Mouse (Mus musculus) c-Kit-positive CD71-positive TER-119-positive erythroid progenitor cells, embryonic 14.5 days (primary cell): Measurements from ENCODE around the gene Chst8.
A peak's percentile ranks its signal among the peaks of the same experiment; 100 is the strongest.

Source experiments
- DNase-seq: peaks from one replicate; pipeline ENCODE4 v3.0.0-alpha.2; 2013; ENCODE audit warnings: low spot score

The Chst8 gene

DNA sequence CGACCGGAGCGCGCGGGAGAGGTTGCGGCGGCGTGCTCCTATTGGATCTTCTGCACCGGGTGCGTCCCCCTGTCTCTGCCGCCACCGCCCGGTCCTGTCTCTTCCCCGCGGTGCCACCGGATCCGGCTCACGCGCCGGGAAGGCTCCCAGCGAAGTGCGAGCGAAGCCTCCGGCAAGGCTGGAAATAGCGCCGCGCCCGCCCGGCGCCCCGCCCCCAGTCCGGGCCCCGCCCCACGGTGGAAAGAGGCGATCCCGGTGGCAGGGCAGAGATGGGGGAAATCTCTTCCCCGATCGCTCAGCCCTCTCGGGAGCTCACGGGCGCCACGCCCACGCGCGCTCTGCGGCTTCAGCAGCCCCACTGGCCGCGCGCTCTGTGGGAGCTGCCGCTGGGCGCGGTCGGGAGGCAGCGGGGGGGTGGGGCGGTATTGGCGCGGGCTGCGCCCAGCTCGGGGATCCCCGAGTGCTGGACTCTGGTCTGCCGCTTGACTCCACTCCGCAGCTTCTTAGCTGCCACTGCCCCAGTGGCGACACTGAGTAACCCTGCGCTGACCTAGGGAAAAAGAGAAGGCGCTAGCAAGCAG is at the start of gene Chst8:
Gene Chst8 (minus strand): TSS at position 181 of the 581 bp plus-strand sequence.
- DNase-seq: no peak

GRCm38 (mm10) chr7:34858291-34858690 is 45.8 kb upstream of the Chst8 start:
- DNase-seq: no peak

- DNase-seq: no peak
Measured at GRCm38 (mm10) chr7:34854781-34855352, 42.4 kb upstream of the Chst8 start.

GRCm38 (mm10) chr7:34853393-34853792 is 40.9 kb upstream of the Chst8 start:
- no peak for DNase-seq

GRCm38 (mm10) chr7:34849660-34850059 is 37.1 kb upstream of the Chst8 start:
- DNase-seq: peak; percentile 18

DNA sequence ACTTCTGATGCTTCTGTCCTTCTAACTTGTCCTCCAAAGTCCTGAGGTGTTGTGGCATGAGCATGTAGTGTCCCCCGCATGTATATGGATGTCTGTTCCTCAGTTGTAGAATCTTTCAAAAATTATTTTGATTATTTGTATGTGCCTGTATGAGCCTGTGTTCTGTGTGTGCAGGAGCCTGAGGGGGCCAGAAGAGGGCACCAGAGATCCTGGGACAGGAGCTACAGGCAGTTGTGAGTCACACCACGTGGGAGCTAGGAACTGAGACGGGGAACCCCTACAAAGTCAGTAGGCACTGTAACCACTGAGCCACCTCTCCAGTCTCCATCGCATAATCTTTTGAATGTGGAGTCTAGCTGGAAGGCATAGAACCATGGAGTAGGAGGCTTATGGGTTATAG is 36.3 kb upstream of the Chst8 start:
- DNase-seq: no peak

DNA sequence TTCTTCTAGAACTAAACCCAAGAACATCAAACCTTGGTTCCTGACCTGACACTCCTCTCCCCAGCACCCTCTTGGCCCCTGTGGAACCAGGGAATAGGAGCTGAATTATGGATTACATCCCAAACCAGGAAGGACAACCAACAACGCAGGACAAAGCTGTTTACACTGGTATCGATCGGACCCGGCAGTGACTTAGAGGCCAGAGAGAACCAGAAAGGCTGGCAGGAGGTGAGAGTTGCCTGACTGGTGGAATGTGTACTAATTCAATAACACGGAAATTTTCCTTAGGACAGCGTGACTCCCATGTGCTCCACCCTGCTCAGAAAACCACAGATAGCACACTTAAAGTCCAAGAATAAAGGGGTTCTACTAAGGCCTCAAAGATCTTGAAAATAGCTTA is 35.4 kb upstream of the Chst8 start:
- no peak for DNase-seq

GRCm38 (mm10) chr7:34847410-34847809 is 34.9 kb upstream of the Chst8 start:
- DNase-seq: no peak

- no peak for DNase-seq
Measured at GRCm38 (mm10) chr7:34838749-34839148, 26.2 kb upstream of the Chst8 start.

- no peak for DNase-seq
Measured at GRCm38 (mm10) chr7:34838231-34838630, 25.7 kb upstream of the Chst8 start.

DNA sequence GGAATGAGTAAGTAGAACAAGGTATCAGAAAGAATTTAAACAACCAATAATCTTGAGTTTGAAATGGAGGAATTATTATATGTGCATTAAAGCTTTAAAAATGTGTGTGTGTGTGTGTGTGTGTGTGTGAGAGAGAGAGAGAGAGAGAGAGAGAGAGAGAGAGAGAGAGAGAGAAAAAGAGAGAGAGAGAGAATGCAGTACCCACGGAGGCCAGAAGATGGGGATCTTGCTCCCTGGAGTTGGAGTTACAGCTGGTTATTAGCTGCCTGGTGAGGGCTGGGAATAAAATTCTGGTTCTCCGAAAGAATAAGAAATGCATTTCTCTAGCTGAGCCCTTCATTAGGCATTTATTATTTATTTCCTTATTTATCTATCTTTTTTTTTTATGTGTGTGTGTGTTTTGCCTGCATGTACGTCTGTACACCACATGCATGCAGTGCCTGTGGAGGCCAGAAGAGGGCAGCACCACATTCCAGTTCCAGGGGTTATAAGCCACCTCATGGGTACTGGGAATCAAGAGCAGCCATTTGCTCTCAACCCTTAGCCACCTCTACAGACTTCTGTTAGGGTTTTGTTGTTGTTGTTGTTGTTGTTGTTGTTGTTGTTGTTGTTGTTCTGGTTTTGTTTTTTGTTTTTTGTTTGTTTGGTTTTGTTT is 13.9 kb upstream of the Chst8 start:
- peak; percentile 25 for DNase-seq

- DNase-seq: no peak
Measured at GRCm38 (mm10) chr7:34821587-34821986, 9.1 kb upstream of the Chst8 start.

- no peak for DNase-seq
Measured at GRCm38 (mm10) chr7:34820554-34820953, 8.0 kb upstream of the Chst8 start.

DNA sequence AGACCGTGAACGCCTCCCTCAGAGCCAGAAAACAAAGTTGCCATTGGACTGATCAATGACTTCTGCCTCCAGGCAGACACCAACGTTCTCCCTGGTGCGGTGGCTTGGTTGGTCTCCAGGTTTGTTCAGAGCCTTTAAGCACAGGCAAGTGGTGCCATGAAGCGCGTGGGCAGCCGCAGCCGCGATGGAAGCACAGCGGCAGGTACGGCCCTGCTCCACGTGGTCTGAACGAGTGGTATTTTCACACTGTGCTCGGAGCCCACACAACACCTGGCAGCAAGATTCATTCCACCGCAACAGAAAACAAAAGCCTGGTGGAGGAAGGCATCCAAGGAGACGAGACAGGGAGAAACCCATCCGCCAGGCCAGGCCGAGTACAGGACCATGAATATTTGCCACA is 7.3 kb upstream of the Chst8 start:
- DNase-seq: no peak

- DNase-seq: no peak
Measured at GRCm38 (mm10) chr7:34818660-34819059, 6.1 kb upstream of the Chst8 start.

DNA sequence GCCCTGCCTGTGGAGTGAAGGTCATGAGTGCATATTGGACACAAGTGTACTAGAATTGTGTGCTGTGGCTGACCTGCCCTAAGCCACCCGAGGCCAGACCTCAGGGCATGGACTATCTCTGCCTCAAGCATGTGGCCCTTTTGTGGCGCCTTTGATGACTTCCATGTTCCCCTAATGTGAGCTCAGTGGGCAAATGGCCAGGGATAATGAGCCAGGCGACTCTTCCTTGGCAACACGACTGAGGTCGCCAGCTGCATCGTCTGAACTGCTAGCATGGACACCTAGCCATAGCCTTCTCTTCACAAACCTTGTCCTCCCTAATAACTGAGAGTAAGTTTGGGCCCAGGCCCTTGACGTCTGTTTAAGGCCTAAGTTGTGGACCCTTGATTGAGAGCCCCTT is 4.5 kb upstream of the Chst8 start:
- DNase-seq: no peak

DNA sequence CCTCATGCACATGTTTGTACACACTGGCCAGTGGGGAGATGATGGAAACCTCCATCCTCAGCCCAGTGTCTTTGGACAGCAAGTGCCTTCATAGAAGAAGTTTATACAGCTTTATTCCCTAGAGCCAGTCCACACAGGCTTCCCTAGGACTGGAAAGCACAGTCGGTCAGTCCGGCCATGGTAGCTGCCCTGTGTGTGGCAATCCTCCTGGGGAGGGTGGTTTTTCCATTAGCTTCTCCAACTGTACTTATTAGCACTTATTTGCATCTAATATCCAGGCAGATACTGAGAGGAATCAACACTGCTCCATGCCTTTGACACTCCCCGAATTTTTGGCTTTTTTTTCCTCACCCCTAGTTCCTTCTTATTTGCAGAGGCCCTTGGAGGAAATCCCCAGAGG is 2.3 kb upstream of the Chst8 start:
- DNase-seq: no peak

- no peak for DNase-seq
Measured at GRCm38 (mm10) chr7:34811531-34812526, 682 bp downstream of the Chst8 start.

DNA sequence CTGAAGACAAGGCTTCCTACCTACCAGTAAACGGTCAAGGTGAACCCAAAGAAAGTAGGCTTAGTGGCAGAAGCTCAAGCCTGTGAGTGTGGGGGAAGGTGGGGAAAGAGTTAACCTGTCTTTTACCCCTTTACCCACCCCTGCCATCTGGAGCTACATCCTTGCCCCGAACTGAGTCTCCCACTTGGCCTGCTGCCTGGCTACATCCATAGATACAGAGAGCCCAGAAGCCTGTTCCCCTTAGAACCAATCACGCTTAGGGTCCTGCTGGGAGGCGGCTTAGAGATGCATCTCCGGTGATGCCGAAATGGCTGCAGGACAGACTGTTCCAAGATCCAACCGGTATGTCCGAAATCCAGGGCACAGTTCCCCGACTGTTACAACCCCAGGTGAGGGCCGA is 1.5 kb downstream of the Chst8 start:
- no peak for DNase-seq

DNA sequence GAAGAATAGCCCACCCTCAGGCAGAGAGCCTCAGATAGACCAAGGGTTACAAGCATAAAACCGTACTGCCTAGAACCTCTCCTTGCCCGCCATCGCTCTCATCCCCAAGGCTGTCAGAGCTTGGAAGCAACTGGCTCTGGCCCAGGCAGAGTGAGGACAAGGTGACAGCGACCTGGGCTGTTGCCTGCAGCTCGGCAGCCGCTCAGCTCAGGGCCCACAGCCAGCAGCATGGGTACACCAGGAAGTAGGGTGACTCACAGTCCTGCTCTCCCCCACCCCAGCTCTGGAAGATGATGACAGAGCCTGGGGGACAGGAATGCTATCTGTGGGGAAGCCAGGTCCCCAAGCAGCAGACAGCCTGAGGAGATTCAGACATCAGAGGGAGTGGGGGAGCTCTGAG is 6.2 kb downstream of the Chst8 start:
- DNase-seq: no peak

DNA sequence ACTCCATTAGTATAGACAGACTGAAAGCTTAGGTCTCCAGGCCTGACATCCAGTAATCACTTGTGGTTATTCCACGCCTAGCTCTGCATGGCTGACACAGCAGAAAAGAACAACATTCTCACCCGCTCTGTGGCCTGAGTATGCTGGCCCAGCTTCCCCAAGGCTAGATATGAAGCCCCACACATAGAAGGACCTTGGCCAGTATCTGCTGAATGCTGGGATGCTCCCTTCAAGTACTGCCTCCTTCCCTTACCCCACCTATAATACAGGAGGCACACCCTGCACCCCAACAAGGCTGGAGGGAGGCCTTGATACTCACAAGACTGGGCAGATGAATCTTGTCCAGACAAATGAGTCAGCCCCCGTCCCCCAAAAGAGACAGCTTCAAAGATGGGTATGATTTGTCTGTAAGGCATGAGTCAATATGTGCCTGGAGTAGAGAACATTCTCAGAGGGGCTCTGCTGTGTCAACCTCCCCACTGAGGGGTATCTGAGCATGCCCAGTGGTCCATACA is 6.8 kb downstream of the Chst8 start:
- no peak for DNase-seq

DNA sequence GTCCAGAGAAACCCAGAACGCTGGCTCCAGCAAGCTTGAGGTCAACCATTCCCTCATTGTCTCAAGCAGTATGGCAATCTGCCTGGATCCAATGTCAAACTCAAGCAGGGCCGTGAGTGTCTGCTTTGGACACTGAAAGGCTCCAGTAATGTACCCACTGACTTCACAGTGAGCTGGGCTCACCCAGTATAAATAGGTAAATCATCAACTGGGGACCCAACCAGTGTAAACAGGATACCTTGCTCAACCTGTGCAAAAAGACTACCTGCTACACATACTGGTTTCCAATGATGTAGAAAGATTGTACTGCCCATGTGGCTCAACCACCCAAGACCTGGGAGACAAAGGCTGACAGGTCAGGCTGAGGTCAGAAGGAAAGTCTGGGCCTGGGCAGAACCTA is 7.5 kb downstream of the Chst8 start:
- DNase-seq: no peak
